Mouse (Mus musculus) midbrain, embryonic 11.5 days (tissue): ENCODE measurements around the gene Arl4a. TPM values are rescaled to one million over a fixed set of nuclear protein-coding genes. Genes with fewer than 3 reads are reported as not detected.
A peak's percentile ranks its signal among the peaks of the same experiment; 100 is the strongest.

ENCODE experiments used
- ATAC-seq: fragments of 200-750 bp; cut with Nextera tagmentation; 2 replicates; pipeline ENCODE4 v1.8.0; 2017; ENCODE audit warnings: moderate TSS enrichment, moderate library complexity; ENCODE audit not compliant: low FRiP score
- DNase-seq: peaks from one replicate; pipeline ENCODE4 v3.0.0; 2015; ENCODE audit warnings: low spot score; ENCODE audit errors: missing footprints
- H3K27ac ChIP-seq: fragments of 300-500 bp; sonication (generic); 2 replicates; pipeline ENCODE4 v1.5.1; 2014; ENCODE audit warnings: low read depth, low read length
- H3K27me3 ChIP-seq: fragments of 300-500 bp; sonication (generic); 2 replicates; pipeline ENCODE4 v1.6.1; 2014; ENCODE audit warnings: mild to moderate bottlenecking, low read length, moderate library complexity, mixed read lengths; ENCODE audit not compliant: control insufficient read depth, insufficient read depth
- H3K36me3 ChIP-seq: fragments of 300-500 bp; sonication (generic); 2 replicates; pipeline ENCODE4 v1.6.1; 2014; ENCODE audit warnings: mild to moderate bottlenecking, low read length, moderate library complexity, mixed read lengths; ENCODE audit not compliant: control insufficient read depth, insufficient read depth
- H3K4me1 ChIP-seq: fragments of 300-500 bp; sonication (generic); 2 replicates; pipeline ENCODE4 v1.6.1; 2014; ENCODE audit warnings: low read length; ENCODE audit not compliant: control insufficient read depth, insufficient read depth
- H3K4me2 ChIP-seq: fragments of 300-500 bp; sonication (generic); 2 replicates; pipeline ENCODE4 v1.6.1; 2014; ENCODE audit warnings: mild to moderate bottlenecking, moderate library complexity
- H3K4me3 ChIP-seq: fragments of 300-500 bp; sonication (generic); 2 replicates; pipeline ENCODE4 v1.5.1; 2014; ENCODE audit warnings: low read depth, low read length
- H3K9ac ChIP-seq: fragments of 300-500 bp; sonication (generic); 2 replicates; pipeline ENCODE4 v1.6.1; 2014; ENCODE audit warnings: low read length
- H3K9me3 ChIP-seq: fragments of 300-500 bp; sonication (generic); 2 replicates; pipeline ENCODE4 v1.6.1; 2016; ENCODE audit warnings: low read length; ENCODE audit not compliant: control insufficient read depth
- WGBS: fragments of 180-500 bp; shearing (Covaris S2); extraction: QIAGEN DNeasy Blood & Tissue Kit; methylation state at CpG from one replicate; pipeline ENCODE4 v1.1.7; 2014; 5-methylcytosine and 5-hydroxymethylcytosine counted together
- polyA plus RNA-seq: library from polyadenylated mRNA; unstranded; fragments of >200 nt; fragmentation: Nextera tagmentation; extraction: Ambion mirVana; gene quantifications from 2 replicates; pipeline ENCODE4 v1.2.1, GENCODE M21; 2014

Gene Arl4a
- polyA plus RNA-seq, 1 experiment from 2014 or later: 94.7 TPM

DNA sequence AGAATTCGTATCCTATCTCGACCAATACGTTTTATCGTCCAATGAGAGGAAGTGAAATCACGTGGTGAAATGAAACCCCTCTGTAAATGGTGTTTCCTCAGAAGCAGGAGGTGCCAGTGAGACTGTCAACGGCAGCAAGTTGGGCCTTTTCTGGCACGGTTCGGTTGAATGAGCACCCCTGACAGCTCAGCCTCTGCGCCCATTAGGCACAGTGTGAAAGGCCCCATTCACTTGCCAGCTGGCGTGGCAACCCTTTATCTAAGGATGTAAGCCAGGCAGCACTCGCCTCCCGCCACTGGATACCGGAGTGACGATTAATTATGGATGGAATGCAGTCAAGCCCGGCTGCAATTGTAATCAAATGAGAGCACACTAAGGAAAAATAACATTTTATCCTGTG, 81.4 kb downstream of the Arl4a start:
- Histone ChIP-seq H3K36me3 (no peaks in the 10 kb centered on the region), H3K27me3 (no peaks in the 10 kb centered on the region), H3K27ac (peak overlapping the region; percentile 64), H3K4me1 (no peaks in the 10 kb centered on the region; the same call in 1 of the 2 replicates), H3K9me3 (no peaks in the 10 kb centered on the region), H3K4me2 (peak overlapping the region; percentile 6; the same call in 1 of the 2 replicates), H3K9ac (no peak overlapping the region), H3K4me3 (no peak overlapping the region)
- peak; percentile 98 for ATAC-seq
- 26% methylated on average over 15 of the region's 15 CpGs for WGBS
- DNase-seq: peak; percentile 94

Other genes with a start within 250 kb of the Arl4a start
- 0.06 and 0.15 TPM in 2 replicates for gene Scin, start 96.2 kb upstream of the Arl4a start, polyA plus RNA-seq
- not detected in 2 replicates for gene Lsmem1, start 161.5 kb upstream of the Arl4a start, polyA plus RNA-seq
- gene Ifrd1, start 210.5 kb upstream of the Arl4a start, polyA plus RNA-seq: 198 and 210 TPM in 2 replicates